Mouse (Mus musculus) liver, embryonic 14.5 days (tissue): Measurements from ENCODE around the gene Ttc37. TPM values are rescaled to one million over a fixed set of nuclear protein-coding genes. Genes with fewer than 3 reads are reported as not detected.
A peak's percentile ranks its signal among the peaks of the same experiment; 100 is the strongest.

Source experiments
- ATAC-seq: fragments of 200-750 bp; cut with Nextera tagmentation; 2 replicates; pipeline ENCODE4 v1.8.0; 2017; ENCODE audit warnings: moderate number of reproducible peaks, mild to moderate bottlenecking, moderate library complexity; ENCODE audit not compliant: insufficient read depth
- DNase-seq, 3 experiments: peaks; one replicate each; pipeline ENCODE4 v3.0.0-alpha.2; 2012 to 2013; ENCODE audit warnings: low read depth in 3 of 3, low spot score in 3 of 3
- H3K27ac ChIP-seq: fragments of 300-500 bp; sonication (generic); 2 replicates; pipeline ENCODE4 v1.5.1; 2014; ENCODE audit warnings: moderate library complexity, mild to moderate bottlenecking, control low read depth, inconsistent platforms
- H3K27me3 ChIP-seq: fragments of 300-500 bp; sonication (generic); 2 replicates; pipeline ENCODE4 v1.6.1; 2014; ENCODE audit warnings: mild to moderate bottlenecking, low read length, moderate library complexity; ENCODE audit not compliant: control insufficient read depth, insufficient read depth
- H3K36me3 ChIP-seq: fragments of 300-500 bp; sonication (generic); replicated peaks from 2 replicates; pipeline ENCODE4 v1.6.1; 2014; ENCODE audit warnings: low read depth; ENCODE audit not compliant: control insufficient read depth, insufficient read depth
- H3K4me1 ChIP-seq, 2 experiments: fragments of 200-500 bp in 1 of 2; fragments of 300-500 bp in 1 of 2; sonication (generic) in 1 of 2; replicated peaks; 2 replicates each; pipeline ENCODE4 v1.6.1; 2012 to 2014; ENCODE audit warnings: antibody characterized with exemption in 1 of 2, inconsistent platforms in 1 of 2, low read length in 1 of 2; ENCODE audit not compliant: control insufficient read depth in 2 of 2, insufficient read depth in 2 of 2
- H3K4me2 ChIP-seq: fragments of 300-500 bp; sonication (generic); 2 replicates; pipeline ENCODE4 v1.6.1; 2014; ENCODE audit warnings: low read depth, mild to moderate bottlenecking, control low read depth, moderate library complexity
- H3K4me3 ChIP-seq, 2 experiments: fragments of 200-500 bp in 1 of 2; fragments of 300-500 bp in 1 of 2; sonication (generic) in 1 of 2; 2 replicates each; pipeline ENCODE4 v1.5.1; 2012 to 2014; ENCODE audit warnings: low read depth in 2 of 2, low read length in 2 of 2, mild to moderate bottlenecking in 2 of 2, control low read depth in 1 of 2, inconsistent platforms in 1 of 2, moderate library complexity in 1 of 2; ENCODE audit not compliant: insufficient read depth in 1 of 2
- H3K9ac ChIP-seq: fragments of 300-500 bp; sonication (generic); replicated peaks from 2 replicates; pipeline ENCODE4 v1.6.1; 2014; ENCODE audit warnings: mild to moderate bottlenecking, control low read depth, moderate library complexity
- H3K9me3 ChIP-seq: fragments of 300-500 bp; sonication (generic); 2 replicates; pipeline ENCODE4 v1.6.1; 2016; ENCODE audit warnings: low read length, mixed read lengths; ENCODE audit not compliant: control insufficient read depth
- CTCF ChIP-seq: IDR thresholded peaks from 2 replicates; pipeline ENCODE4 v1.5.1; 2016; ENCODE audit warnings: antibody characterized with exemption, low read depth, control low read depth
- EP300 ChIP-seq: IDR thresholded peaks from 2 replicates; pipeline ENCODE4 v1.6.1; 2016; ENCODE audit warnings: antibody characterized with exemption, low read depth
- WGBS: fragments of 180-500 bp; shearing (Covaris S2); extraction: QIAGEN DNeasy Blood & Tissue Kit; methylation state at CpG from one replicate; pipeline ENCODE4 v1.1.7; 2014; ENCODE audit not compliant: insufficient replicate concordance; 5-methylcytosine and 5-hydroxymethylcytosine counted together
- polyA plus RNA-seq, 2 experiments: library from polyadenylated mRNA; depleted of rRNA in 1 of 2; stranded (reverse) in 1 of 2; unstranded in 1 of 2; fragments of >200 nt; fragmentation: Nextera tagmentation in 1 of 2; extraction: Ambion mirVana in 1 of 2; gene quantifications; 2 replicates each; pipeline versions ENCODE4 v1.2.1 to v1.2.3; 2012 to 2014

Gene Ttc37
- polyA plus RNA-seq, 2 experiments = 4.0 to 5.0 TPM

DNA sequence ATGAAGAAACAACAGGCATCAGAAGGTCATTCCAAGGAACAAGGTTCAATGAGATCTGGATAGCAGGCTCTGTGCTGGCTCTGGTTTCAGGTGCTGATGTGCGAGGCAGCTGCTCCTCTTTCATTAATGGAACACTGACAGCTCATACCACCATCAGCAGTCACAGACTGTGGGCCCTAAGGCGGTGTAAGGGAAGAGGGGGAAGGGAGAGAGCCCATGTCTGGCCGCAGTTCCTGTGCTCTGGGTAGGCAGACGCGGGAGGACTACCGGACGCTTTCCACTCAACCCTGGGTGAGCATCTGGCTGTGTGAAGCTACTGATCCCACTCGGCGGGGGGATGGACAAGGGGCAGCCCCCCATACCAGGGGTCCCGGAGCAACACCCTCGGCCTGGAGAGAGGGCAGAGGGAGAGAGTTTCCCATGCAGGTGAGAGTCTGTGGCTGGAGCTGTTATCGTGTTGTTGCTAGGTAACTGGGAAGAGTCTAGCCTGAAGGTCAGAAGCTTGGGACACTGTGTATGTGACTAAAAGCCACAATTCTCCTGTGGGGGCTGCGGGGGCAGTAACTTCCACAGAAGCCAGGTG, 34.1 kb upstream of the Ttc37 start:
- no peak for TF ChIP-seq CTCF
- TF ChIP-seq EP300 = no peak
- 88% methylated on average over 13 of the region's 13 CpGs for WGBS
- Histone ChIP-seq H3K4me2 (no peak overlapping the region), H3K4me3 (no peak overlapping the region), H3K9me3 (no peaks in the 10 kb centered on the region), H3K9ac (no peak overlapping the region), H3K27me3 (no peaks in the 10 kb centered on the region), H3K27ac (no peak overlapping the region), H3K4me1 (no peaks in the 10 kb centered on the region), H3K36me3 (no peaks in the 10 kb centered on the region; the same call in 1 of the 2 replicates)
- DNase-seq (no peak), ATAC-seq (no peak)

DNA sequence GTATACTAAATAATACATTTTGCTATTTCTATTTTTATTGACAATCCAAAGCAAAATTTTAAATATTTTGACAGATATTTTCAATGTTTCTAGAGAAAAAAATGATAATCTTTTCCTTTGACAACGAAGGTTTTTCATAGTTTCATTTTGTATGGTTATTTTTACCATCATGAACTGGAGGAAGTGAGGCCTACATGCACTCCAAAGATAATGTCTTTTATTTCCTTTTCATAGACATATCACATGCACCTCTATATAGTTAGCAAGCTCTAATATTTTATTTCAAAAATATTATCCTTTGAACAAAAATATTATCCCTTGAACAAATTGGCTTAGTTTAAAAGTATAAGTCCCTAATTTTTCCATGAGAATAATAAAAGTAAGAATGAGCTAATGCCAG, 24.2 kb upstream of the Ttc37 start:
- Histone ChIP-seq H3K9ac (no peak overlapping the region), H3K4me1 (0 out of 4 replicates have a peak, but pooled peaks cover 2% of the 10 kb centered on the region in 2 experiments), H3K4me2 (no peak overlapping the region), H3K4me3 (no peak overlapping the region), H3K36me3 (no peaks in the 10 kb centered on the region), H3K27ac (no peak overlapping the region), H3K9me3 (no peaks in the 10 kb centered on the region), H3K27me3 (no peaks in the 10 kb centered on the region)
- WGBS = 17% methylated on average over 1 of the region's 1 CpGs
- ATAC-seq (no peak), DNase-seq (no peak)
- TF ChIP-seq EP300 (no peak), CTCF (no peak)

DNA sequence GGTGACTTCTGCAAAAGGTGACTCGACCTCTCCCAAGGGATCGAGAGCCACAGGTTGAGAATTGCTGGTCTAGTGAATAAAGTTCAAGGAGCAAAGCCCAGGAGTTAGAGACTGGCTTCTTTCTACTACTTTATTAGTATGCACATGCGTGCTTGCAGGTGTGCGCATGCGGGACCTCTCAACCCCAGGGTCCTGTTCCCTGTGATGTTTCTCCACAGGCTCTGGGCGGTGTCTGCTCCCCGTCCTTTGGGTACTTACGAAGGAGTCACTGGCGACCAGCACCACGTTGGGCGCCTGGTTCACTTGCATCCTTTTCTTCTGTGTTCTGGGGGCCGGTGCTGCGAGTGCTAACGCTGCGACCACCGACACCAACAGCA, 430 bp upstream of the Ttc37 start:
- H3K9me3 ChIP-seq = no peaks in the 10 kb centered on the region
- H3K9ac ChIP-seq = peak overlapping the region; percentile 79
- no peaks in the 10 kb centered on the region; a peak in 1 of 4 replicates for H3K4me1 ChIP-seq
- H3K36me3 ChIP-seq = no peaks in the 10 kb centered on the region
- no peaks in the 10 kb centered on the region; the same call in 1 of the 2 replicates for H3K27me3 ChIP-seq
- 2% methylated on average over 16 of the region's 16 CpGs for WGBS
- H3K4me2 ChIP-seq = peak overlapping the region; percentile 76
- ATAC-seq = peak; percentile 80
- TF ChIP-seq EP300 = no peak
- TF ChIP-seq CTCF = no peak
- H3K27ac ChIP-seq = peak overlapping the region; percentile 71
- H3K4me3 ChIP-seq = peak overlapping the region; percentile 86 to 97
- DNase-seq = peak; percentile 37 to 46 (median 45)

DNA sequence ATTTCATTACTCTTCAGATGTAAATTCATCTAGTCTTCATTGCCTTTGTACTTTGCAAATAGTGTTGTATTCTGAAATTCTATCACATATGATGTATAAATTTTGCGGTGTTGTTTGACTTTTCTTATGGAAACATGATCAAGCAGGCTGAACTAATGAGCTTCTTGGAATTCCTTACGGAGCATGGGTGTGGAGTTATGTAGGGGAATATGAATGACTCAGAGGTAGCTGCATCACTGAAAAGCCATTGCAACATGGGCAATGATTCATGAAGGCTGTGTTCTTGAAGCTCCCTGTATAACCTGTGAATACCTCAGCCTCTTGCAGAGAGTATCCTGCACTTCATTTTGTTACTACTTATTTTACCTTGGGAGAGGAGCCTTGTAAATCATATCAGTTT, 3.5 kb downstream of the Ttc37 start:
- no peak for TF ChIP-seq EP300
- no peak for TF ChIP-seq CTCF
- Histone ChIP-seq H3K36me3 (no peaks in the 10 kb centered on the region), H3K27me3 (no peaks in the 10 kb centered on the region; the same call in 1 of the 2 replicates), H3K27ac (no peak overlapping the region), H3K4me2 (no peak overlapping the region), H3K9me3 (no peaks in the 10 kb centered on the region), H3K4me1 (no peaks in the 10 kb centered on the region; a peak in 1 of 4 replicates), H3K9ac (no peak overlapping the region), H3K4me3 (no peak overlapping the region)
- WGBS = 73% methylated on average over 2 of the region's 2 CpGs
- DNase-seq (no peak), ATAC-seq (no peak)

DNA sequence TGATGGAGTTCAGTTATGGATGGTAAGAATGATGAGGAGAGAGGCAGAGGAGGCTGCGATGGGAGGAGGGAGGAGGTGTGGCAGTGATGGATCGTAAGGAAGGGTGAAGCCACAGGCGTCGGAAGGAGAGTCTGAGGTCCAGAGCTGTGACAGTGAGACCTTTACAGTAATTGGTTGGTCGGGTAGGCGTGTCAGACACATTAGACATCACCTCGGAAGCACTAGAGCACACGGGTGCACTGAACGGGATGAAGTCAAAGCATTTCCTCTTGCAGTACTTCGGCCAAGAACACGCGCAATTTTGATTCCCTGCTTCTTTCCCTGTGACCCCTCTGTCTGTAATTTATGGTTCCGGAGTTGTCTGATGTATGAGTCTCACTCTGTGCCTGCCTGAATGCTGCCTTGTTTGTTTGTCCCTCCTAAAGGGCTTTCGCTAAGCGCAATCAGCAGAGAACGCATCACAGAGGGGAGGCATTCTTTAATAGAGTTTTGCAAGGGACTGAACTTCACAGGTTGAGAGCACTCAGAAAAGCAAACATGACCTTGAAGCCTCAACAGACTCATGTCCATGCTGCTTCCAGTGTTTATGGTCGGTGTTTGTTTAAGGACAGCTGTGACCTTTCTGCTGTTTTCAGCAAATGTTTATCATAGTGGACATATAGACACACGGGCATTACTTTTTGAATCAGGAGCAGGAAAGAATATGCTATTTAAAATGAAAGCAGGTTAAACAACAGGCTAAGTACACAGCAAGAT, 10.7 kb downstream of the Ttc37 start:
- Histone ChIP-seq H3K27me3 (no peaks in the 10 kb centered on the region), H3K4me3 (no peak overlapping the region), H3K36me3 (peaks cover 4% of the 10 kb centered on the region), H3K4me1 (no peaks in the 10 kb centered on the region), H3K9me3 (no peaks in the 10 kb centered on the region), H3K4me2 (no peak overlapping the region), H3K9ac (no peak overlapping the region), H3K27ac (no peak overlapping the region)
- no peak for DNase-seq
- 84% methylated on average over 18 of the region's 18 CpGs for WGBS
- TF ChIP-seq CTCF = no peak
- no peak for ATAC-seq
